Mouse (Mus musculus) megakaryocyte-erythroid progenitor cell, adult 5-6 weeks (primary cell): ENCODE measurements around the gene Erc2. TPM values are rescaled to one million over a fixed set of nuclear protein-coding genes. Genes with fewer than 3 reads are reported as not detected.

Experiments
- ATAC-seq: replicated peaks from 2 replicates; pipeline ENCODE4 v1.8.0; 2016; ENCODE audit warnings: mild to moderate bottlenecking, inconsistent platforms; ENCODE audit not compliant: severe bottlenecking, poor library complexity, low FRiP score, low TSS enrichment
- total RNA-seq, 2 experiments: library from RNA; stranded (forward) in 1 of 2; stranded (reverse) in 1 of 2; fragments of 200-1000, 215-1000 nt in 1 of 2; fragments of >200 nt in 1 of 2; fragmentation: Nextera tagmentation in 1 of 2; gene quantifications; 2 replicates each; pipeline ENCODE4 v1.2.3; 2014 to 2017

Gene Erc2
- total RNA-seq, 2 experiments from 2014 or later = not detected

DNA sequence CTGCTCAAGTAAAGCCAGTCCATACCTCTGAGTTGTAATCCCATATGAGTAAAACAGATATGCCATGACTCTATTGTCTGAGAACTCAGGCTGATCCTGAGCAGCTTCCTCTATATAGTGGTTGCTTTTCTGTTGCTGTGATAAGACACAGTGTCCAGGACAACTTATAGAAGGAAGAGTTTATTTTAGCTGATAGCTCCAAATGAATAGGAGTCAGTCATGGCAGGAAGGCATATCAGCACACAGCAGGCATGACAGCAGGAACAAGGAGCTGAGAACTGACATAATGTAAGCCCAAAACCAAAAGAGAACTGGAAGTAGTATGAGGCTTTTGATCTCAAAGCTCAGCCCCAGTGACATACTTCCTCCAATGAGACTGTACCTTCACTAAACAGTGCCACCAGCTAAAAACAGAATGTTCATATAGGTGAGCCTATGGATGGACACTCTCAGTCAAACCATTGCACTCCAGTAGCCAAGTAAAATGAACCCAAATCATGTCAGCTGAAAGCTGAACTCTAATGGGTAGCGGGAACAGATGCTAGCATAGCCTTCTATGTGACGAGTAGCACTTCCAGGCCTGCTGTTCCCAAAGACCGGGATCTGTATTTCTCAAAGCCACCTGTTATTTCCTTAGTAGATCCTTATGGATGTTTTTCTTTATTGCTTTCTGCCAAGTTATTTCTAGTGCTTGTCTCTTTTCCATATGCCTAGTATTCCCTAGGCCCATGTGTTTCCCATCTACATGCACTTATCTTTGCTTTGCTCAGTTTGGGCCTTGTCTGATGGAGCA, 764.8 kb downstream of the Erc2 start:
- no peak for ATAC-seq

DNA sequence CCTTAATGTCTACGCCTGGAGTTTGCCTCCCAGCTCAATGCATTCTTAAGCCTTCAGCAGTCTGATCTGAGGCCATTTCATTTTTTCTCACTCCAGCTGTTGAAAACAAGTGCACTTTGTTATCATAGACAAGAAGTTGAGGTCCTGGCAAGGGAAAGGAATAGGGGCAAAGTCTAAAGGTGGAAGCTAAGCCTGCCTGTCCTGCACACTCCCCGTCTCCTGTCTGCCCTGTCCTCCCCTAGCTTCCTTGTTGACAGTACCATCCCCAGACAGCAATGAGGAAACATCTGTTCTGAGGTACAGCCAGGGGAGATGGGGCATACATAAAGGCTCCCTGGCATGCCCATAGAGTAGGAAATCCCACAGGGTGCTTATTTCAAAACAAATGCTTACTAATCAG, 776.7 kb downstream of the Erc2 start:
- no peak for ATAC-seq

DNA sequence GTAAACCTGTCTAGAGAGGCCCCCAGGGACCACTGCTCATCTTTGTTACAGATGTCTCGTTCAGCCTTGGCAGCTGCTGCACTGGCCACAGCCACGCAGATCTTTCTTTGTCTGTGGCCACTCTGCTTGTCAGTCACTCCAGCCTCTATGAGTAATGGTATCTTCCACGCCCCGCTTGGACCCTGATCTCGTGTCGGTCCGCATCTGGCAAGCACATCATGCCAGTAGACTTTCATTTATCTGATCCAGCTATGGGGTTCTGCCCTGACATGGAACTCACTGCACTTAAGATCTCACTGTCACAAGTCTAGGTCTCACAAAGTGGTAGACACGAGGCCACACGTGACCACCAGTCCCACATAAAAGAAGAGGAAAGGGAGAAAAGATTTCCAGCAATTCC, 777.7 kb downstream of the Erc2 start:
- ATAC-seq = no peak

DNA sequence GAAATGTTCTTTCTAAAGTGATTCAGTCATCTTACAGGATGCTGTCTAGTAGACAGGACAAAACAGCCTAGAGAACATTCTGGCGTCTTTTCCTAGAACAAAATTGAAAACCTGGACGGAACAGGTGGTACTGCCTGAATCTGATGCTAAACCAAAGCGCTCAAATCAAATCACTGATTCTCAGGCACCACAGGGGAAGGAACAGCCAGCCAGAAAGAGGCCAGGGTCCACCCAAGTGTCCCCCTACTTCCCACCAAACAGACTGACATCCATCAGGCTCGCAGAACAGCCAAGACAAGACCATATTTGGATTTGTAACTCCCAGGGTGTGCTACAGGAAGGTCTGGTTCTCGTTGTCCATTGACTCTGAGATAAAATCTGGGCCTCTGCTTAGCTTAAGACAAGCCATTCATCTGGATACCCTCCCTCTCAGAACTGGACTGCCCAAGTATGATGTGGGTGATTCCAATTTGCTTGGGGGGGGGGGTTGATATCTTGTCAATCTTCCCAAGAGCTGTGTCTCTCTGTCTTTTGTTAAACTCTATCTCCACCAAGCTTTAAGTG, 783.1 kb downstream of the Erc2 start:
- ATAC-seq = no peak

DNA sequence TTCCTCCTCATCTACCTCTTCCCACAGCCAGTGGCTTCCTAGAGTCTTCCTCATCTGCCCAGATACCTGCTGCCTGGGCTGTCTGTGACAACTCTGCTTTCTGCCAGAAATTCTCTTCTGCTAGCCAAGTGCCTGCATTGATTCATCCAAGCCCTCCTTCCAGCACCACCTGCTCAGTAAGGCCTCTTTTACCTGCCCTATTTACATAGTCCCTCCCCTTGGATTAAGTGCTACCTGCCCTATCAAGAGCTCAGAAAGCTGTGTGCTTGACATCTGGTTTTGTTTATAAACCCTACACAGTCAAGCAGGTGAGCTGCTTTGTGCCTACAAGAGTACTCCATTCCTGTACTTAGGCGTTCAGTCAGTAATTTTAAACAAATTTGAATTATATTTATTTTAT, 787.2 kb downstream of the Erc2 start:
- no peak for ATAC-seq

DNA sequence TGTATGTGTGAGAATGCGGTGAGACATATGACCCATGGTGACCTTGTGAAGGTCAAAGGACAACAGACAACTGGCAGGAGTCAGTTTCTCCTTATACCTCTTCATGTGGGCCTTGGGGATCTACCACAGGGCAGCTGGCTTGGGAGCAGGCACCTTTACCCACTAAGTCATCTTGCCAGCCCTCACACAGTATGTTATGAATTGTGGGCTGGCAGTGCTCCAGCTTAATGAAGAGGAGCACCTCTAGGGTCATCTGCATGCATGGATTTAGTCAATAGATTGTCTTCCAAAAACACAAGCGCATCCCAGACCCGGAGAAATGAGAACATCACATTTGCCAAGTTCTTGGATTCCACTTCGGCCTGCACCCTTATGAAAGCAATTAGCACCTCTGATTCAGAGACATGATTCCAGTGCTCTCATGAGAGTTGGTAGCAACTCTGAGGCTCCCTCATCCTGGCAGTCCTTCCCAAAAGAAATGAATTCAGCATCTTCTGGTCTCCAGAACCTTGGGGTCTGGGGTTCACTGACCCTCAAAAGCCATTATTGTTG, 787.6 kb downstream of the Erc2 start:
- ATAC-seq = no peak

DNA sequence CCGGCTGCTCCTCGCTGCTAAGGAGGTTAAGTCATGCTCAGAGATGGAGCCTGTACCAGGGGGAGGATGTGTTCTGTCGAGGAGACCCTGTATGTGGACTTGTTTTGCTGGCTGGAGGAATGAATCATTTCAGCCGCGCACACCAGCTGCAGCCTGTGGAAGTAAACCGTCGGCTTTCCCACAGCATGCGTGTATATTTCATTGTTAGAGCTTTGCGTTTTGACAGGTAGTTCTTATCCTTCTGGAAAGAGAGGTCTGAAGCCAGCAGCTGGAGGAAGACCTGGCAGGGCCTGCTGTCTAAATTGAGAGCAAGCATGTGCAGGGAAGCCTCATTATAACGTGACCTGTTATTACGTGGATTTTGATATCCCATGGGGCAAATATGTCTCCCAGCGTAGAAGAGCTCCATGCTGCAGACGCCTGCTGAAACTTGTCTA, 788.6 kb downstream of the Erc2 start:
- ATAC-seq = no peak

DNA sequence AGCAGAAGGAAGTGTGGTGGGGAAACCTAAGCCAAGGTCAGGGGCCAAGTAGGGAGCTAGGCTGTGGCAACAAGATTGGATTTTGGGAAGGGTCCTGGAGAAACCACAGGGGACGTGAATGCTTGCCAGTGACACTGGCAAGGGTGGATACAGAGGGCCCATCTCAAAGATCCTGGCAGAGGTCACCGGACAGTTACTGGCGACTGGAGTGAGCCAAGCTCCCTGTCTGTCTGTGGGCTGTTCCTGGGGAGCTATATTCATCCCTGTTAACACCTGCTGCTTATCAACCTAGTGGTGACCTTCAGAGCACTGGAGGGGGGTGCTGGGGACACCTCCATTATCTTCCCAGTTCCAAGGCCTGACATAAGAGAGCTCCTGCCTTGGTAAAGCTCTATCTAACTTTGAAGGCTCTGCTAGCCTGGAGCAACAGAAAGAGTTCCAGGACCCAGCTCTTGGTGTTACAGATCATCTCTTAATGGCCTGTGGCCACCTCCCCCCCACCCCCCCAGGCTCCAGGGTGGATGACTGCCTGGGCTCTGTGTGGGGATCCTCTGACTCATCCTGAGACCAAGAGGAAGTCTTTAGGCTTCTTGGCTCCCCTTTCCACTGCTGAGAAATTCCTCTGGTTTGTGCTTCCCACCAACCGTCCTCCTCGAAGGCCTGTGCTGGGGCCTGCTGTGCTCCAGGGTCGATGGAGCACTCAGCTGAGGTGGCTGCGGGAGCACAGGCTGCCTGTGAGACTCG, 790.2 kb downstream of the Erc2 start:
- no peak for ATAC-seq

DNA sequence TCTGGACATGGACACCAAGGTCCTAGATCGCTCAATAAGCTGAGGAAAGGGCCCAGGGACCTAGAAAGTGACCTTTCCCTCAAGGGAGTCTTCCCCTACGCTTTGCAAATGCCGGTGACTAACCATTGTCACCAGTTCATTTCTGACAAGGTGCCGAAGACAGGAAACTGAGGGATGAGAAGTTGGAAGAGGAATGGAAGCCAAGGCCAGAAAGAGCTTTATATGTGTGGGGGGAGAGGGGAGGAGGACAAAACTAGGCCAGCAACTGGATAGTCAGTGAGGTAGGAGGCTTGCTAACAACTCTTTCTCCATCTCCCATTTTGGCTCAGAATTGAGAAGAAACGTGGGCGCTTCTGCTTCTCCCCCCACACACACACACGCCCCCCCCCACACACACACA, 791.3 kb downstream of the Erc2 start:
- no peak for ATAC-seq

DNA sequence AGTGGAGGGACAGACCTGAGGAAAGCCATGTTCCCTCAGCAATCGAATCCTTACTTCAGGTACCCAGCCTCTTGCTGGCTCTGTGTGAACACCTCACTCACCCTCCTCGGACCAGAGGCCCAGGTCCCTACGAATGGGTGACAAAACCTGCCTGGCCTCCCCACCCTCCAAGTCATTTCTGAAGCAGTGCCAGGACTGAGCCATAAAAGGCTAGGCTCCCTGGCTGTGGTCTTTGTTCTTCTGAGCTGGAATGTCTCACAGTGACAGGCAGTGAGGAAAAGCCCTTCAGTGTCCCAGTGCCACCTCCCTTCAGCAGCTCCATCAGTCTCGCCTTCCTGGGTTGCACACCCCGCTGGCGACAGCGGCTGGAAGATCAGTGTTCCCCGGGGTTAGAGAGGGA, 794.8 kb downstream of the Erc2 start:
- no peak for ATAC-seq

DNA sequence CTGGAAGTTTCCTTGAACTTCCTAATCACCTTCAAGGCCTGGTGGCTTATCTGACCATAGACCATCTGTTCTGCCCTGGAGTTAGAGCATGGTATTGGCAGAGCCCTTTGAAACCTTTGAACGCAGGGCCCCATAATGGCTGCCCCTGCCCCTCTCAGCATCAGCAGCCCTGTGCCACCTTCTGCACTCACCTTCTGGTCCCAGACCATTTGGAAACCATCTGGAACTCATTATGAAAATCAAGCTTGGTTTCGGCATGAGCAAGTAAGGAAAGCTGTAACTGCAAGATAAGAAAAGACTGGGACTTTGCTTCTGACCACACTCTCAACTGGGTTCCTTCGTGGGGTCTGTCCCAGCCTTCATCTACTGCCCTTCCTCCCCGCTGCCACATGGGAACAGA, 796.3 kb downstream of the Erc2 start:
- no peak for ATAC-seq

DNA sequence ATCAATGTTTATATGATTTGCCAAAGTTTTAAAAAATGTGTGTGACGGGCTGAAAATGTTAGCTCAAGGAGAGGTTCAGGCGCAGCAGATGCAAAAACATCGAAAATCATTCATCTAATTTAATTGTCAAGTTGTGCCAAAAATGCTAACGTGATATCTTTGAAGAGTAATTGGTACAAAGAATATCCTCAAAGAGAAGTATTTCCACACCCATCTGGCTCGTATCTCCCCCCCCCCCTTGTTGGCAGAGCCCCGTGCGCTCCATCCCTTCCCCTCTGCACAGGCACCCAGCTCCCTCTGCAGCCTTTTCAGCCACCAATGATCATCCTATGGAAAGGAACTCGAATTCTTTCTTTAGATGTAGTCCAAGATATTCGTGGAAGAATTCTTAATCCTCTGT, 797.0 kb downstream of the Erc2 start:
- no peak for ATAC-seq

DNA sequence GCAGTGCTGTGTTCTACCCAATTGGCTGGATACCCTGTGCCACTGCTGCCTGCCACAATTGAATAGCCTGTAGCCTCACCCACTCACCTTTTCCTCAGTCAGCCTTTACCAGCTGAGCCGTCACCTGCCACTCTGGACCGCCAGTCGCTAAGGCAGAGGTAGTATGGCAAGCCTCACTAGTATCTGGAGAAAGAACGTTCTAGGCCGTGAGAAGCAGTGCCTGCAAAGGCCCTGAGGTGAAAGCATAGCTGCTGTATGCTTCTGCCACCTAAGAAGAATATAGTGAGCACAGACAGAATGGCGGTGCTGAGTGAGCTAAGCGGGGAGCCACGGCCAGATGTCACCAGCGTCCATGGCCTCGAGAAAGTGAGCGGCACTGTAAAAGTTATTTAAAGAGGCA, 798.4 kb downstream of the Erc2 start:
- ATAC-seq = no peak

DNA sequence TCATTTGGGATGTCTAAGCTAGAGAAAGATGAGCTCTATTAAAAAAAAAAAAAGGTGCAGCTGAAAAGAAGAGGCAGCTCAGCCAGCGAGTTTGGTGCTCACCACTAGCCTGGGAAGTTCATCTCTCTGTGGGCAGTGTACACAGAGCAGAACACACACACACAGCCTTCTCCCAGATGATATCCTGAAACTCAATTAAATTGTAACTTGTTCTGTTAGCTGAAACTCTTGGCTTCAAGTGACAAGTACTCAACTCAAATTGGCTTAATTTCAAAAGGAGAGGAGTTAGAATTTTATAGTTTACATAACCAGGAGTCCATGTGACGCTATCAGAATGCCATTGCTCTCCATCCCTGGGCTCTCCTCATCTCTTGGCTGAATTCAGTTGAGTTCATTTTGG, 804.4 kb downstream of the Erc2 start:
- no peak for ATAC-seq

DNA sequence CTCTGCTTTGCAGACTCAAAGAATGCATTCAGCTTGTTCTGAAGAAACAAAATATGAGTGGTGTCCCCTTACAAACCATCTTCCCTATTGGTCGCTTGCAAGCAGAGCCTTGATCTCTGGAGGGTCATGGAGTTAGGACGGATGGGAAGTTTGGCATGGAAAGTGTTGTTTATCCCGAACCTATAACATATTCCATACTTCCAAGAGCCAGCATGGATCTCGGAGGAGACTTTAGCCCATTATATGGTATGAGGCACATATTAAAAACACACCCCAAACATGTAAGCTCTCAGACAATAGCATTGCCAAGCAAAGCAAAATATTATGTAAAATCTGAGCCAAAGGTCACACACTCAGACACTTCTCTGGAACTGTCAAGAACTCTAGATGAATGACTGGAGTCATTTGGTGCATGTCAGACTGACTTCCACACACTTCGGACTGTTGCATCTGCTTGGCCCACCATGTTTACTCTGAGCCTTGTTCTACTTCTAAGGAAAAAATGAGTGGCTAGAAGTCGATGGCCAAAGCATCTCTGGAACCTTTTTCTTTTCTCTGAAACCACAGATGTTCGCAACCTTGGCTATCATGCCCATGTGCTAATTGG, 809.6 kb downstream of the Erc2 start:
- ATAC-seq = no peak

DNA sequence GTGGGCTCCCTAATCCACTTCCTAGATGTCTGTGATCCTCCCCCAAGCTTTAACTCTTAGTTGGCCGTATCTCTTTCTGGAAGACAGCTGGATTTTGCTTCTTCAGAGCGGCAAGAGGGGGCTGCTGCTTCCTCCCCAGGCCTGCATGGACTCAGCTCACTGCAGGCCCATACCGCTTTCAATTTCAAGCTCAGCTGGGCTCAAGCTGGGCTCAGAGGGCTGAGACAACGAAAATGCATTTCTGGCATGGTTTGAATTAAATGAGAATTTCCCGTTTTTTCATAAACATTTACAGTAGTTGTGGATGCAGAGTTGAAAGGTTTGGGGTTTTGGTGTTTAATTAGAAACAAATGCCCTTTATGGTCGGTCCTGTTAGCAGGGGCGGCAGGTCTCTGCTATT, 812.8 kb downstream of the Erc2 start:
- no peak for ATAC-seq

DNA sequence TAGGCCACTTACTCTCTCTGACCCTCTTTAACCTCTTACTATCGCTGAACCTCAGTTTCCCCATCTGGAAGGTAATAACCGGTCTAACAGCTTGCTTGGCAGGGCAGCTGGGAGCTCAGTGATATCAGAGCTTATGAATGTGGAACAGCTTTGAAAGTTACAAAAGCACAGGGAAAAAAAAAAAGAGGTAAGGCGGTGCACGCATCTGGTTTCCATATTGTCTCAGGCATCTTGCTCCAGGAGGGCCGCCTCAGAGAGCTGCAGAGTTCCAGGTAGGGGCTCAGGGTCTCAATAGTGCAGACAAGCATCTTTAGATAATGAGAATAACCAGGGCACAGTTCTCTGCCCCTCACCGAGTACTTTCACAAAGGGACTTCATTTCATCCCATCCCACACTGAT, 816.9 kb downstream of the Erc2 start:
- no peak for ATAC-seq

DNA sequence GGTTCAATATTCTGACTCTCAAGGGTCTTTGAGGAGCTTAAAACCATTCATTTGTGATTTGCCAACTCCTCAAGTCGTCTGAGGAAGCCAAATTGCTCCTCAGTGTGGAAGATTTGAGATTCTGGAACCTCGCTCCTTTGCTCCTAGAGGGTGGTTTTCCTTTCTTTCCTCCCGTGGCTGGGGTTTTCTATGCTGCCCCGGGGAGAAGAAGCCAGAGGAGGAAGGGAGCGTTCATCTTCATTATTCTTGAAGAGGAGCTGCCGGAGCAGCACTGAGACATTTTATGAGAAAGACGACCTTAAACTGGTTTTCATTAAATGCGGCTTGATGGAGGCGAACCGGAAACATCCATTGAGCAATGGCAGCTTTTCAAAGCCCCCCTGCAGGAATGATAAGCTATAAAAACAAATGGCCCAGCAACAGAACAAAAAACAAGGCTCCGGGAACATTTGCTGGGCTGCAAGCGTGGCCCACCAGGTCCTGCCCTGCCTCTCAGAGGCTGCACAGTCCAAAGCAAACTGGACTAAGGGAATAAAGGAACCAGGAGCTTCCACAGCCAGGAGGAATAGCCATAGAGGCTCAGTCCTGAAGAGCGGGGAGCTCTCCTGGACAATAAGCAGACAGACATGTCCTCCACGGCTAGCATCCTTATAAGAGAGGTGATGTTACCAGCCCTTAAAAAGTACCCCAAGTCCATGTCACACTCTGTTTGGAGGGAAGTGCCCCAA, 819.2 kb downstream of the Erc2 start:
- no peak for ATAC-seq

DNA sequence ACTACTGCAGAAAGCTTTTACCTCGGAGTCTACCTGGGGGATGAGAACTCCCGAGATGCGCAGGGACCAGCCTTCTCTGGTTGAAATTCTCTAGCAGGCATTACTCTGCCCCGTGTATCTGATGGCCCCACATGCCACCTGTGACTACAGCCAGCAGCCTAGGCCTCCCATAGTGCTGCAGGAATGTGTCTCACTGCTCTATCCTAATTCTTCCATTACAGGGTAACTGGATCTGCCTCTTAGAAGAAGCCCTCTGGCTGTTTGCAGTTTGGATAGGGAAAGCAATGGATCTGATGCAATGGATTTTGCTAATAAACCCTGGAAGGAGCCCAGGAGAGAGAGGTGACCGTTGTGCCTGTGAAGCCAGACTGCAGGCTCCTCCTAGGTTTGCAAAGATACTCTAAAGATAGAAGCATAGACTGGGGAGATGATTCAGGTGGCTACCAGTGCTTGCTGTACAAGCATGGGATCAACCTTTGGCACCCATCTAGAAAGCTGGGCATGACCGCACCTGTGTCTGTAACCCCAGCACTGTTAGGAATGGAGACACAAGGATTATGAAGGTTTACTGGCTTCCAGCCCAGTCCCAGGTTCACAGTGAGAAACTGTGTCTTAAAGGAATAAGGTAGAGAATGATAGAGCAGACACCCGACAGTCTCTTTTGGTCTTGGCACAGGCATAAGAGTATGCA, 821.2 kb downstream of the Erc2 start:
- ATAC-seq = no peak
